Mouse (Mus musculus): Measurements from ENCODE around the gene Zfp28.

Gene Zfp28

DNA sequence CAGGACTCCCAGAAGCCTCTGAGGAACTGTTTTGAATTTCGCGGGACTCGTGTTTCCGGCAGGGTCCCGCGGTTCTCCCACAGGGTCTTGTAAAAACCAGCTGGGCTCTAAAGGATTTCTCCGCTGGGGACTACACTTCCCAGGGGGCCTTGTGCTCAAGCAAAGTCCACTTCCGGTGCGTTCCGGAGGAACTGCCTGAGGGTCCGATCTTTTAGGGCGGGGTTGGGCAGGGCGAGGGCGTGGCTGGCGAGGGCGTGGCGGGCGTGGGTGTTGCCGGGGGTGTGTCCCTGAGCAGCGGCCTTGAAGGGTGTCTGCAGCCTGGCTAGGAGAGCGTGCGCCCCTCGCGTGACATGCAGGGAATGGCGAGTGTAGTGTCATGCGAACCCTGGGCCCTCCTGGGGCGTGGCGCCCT is at the start of gene Zfp28:
Zfp28 (plus strand) TSS at position 252 of the 412 bp plus-strand sequence.
- no peak for TF ChIP-seq GATA4 (IDR thresholded peaks at IDR 0.05; ENCODE audit: insufficient replicate concordance, low read length)

DNA sequence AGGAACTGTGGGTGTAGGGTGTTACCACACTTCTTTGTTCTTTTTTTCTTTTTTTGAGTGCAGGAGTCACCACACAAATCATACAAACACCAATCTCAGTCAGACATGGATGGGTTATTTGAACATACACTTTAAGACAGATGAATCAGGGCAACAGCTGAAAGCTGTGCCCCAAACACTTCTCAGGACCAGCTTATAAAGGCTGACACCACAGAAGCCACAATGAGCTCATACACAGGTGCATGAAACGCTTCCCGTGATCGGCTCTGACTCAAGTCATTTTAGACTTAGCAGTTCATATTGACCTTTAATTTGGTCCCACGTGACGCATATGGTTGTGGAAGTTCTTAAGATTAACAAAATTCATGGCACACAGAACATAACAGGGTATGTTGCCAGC is 43.2 kb upstream of the Zfp28 start:
- no peak for TF ChIP-seq GATA4 (IDR thresholded peaks at IDR 0.05; ENCODE audit: insufficient replicate concordance, low read length)

DNA sequence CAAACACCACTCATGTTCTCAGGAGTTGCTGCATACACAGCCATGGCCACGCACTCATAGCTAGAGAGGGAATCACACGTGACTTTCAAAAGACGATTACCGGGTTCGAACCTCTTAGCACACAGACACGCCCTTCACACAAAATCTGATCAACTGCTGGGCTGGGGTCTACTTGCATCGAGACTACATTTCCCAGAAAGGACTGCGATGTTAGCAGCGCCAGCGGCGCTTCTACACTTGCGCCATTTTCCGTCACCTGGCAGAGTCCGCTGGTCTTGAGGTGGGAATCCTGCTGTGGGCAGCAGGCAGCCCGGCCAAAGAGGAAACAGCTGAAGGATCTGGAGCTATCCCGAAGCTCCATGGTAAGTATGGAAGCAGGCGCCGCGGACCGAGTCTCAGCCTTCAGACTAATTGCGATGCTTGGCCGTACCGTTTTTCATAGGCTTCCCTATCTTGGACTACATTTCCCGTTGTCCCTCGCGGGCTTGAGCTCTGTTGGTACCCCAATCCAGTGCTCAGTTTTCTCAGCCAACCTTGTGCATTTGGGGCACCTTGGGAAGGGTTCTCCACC is 39.5 kb upstream of the Zfp28 start, which contains the start of gene Gm3854:
Gm3854 (plus strand) TSS at position 259 of the 571 bp plus-strand sequence.
- no peak for TF ChIP-seq GATA4 (IDR thresholded peaks at IDR 0.05; ENCODE audit: insufficient replicate concordance, low read length)

DNA sequence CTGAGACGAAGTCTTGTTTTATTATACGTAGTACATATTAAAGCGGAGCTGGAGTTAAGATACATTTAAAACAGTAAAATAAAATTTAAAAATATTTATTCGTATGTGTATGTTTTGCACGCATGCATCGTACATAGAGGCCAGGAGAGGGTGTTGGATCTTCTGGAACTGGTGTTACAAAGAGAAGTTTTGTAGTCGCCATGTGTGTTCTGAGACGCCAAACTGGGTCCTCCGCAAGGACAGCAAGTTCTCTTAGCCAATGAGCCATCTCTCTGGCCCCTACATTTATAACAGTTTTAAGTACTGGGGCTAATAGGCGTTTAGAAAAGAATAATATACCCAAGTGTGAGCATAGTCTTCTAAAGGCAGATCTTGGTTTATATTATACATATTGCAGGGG is 39.0 kb upstream of the Zfp28 start:
- no peak for TF ChIP-seq GATA4 (IDR thresholded peaks at IDR 0.05; ENCODE audit: insufficient replicate concordance, low read length)

GRCm38 (mm10) chr7:6358121-6358520 is 25.0 kb upstream of the Zfp28 start:
- no peak for TF ChIP-seq GATA4 (IDR thresholded peaks at IDR 0.05; ENCODE audit: insufficient replicate concordance, low read length)

DNA sequence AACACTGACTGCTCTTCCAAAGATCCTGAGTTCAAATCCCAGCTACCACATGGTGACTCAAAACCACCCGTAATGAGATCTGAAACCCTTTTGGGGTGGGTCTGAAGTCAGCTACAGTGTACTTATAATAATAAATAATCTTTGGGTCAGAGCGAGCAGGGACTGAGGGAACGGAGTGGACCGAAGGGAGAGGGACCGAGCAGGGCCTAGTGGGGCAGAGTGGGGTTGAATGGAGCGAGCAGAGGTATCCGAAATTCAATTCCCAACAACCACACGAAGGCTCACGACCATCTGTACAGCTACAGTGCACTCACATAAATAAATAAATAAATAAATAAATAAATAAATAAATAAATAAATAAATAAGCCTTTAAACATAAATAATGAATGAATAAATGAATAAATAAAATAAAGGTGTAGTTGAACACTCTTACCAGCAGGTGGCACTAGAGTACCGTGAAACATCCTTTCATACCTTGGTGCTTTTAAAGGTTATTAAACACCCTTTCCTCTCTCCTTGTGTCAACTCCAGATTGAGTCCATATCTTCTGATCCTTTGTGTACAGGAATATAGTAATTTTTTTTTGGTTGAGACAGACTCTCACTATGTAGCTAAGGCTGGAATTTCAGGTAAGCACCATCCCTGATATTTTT is 24.0 kb upstream of the Zfp28 start:
- TF ChIP-seq GATA4 (IDR thresholded peaks at IDR 0.05; ENCODE audit: insufficient replicate concordance, low read length) = no peak

GRCm38 (mm10) chr7:6360477-6361060 is 22.5 kb upstream of the Zfp28 start:
- TF ChIP-seq GATA4 (IDR thresholded peaks at IDR 0.05; ENCODE audit: insufficient replicate concordance, low read length) = no peak

DNA sequence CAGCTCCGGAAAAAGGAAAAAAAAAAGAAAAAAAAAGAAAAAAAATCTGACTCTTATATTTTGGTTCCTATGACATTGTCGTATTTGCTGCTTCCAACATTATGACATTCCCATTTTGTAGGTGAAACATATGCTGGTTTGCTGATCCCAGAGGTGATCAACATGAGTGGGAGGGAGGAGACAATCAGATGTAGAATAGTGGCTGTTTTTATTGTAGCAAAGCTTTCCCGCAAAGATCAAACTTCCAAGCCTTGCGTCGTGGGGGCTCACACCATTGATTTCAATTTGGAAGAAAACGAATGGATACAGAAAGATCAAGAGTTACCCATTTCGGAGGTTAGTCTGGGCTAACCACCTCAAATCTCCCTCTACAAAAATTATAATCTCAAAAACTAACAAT is 21.3 kb upstream of the Zfp28 start:
- TF ChIP-seq GATA4 (IDR thresholded peaks at IDR 0.05; ENCODE audit: insufficient replicate concordance, low read length) = no peak

DNA sequence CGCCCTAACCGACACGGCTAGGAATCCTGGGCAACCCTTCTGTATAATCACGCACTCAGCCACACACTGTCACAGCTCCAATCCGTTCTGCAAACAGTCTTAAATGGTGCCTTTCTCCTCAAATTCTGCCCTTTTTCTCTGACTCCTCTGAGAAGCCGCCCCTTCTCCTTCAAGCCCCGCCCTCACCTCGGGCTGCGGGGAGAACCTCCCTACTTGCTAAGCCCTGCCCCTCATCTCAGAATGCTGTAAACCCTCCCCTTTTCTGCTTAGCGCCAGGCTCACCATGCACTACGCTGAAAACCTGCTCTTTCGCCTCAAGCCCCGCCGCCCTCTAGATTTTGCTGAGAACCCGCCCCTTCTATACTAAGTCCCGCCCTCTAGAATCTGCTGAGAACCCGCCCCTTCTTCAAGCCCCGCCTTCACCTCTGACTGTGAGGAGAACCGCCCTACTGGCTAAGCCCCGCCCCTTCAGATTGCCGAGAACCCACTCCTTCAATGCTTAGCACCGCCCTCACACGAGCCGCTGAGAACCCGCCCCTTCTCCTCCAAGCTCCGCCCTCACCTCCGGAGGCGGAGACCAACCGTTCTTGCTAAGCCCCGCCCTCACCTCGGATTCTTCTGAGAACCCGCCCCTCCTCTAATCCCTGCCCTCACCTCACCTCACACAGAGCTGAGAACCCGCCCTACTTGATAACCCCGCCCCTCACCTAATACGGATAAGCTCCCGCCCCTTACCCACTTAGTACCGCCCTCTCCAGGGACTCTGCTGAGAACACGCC is 20.6 kb upstream of the Zfp28 start:
- no peak for TF ChIP-seq GATA4 (IDR thresholded peaks at IDR 0.05; ENCODE audit: insufficient replicate concordance, low read length)

GRCm38 (mm10) chr7:6363047-6363488 is 20.0 kb upstream of the Zfp28 start, which contains the start of gene Zfp78:
Gene Zfp78, plus strand, starts transcription at chr7:6363280.
- peak; percentile 40; the same call in 1 of the 2 replicates for TF ChIP-seq GATA4 (IDR thresholded peaks at IDR 0.05; ENCODE audit: insufficient replicate concordance, low read length)

- TF ChIP-seq GATA4 (IDR thresholded peaks at IDR 0.05; ENCODE audit: insufficient replicate concordance, low read length) = no peak
These were observed 18.3 kb upstream of the Zfp28 start for GRCm38 (mm10) chr7:6364761-6365160.

DNA sequence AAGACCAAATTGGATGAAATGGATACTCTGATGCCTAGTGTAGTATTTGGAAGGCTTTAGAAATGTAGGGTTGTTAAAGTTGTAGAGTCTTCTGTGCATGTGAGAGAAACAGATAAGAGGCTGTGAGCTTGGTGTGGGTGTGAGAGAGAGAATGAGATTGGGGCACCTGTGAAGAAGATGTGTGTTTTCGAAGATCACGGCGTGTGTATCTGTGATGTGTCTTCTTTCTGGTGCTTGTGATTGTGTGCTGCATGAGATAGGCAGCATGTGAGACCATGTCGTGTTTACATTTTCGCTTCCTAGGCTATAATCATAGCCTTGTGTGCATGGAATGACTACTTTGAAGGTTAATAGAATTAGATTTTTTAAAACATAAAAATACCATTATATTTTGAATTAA is 15.9 kb upstream of the Zfp28 start:
- no peak for TF ChIP-seq GATA4 (IDR thresholded peaks at IDR 0.05; ENCODE audit: insufficient replicate concordance, low read length)

GRCm38 (mm10) chr7:6369460-6369859 is 13.6 kb upstream of the Zfp28 start:
- TF ChIP-seq GATA4 (IDR thresholded peaks at IDR 0.05; ENCODE audit: insufficient replicate concordance, low read length) = no peak

DNA sequence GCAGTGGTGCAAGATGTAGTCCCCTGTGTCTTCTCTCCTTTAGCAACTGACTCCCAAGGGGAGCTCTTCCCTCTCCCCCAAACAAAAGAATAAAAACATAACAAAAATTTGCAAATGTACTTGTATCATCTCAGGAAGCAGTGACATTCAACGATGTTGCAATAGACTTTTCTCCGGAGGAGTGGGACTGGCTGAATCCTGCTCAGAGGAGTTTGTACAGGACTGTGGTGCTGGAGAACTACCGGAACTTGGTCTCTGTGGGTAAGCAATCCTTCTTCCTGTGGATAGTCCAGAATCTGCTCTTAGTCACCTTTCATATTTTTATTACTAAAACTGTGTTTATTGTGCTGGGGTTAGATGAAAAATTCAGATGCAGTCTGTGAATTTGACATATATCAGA is 10.1 kb upstream of the Zfp28 start:
- TF ChIP-seq GATA4 (IDR thresholded peaks at IDR 0.05; ENCODE audit: insufficient replicate concordance, low read length) = no peak

GRCm38 (mm10) chr7:6378441-6378840 is 4.7 kb upstream of the Zfp28 start:
- TF ChIP-seq GATA4 (IDR thresholded peaks at IDR 0.05; ENCODE audit: insufficient replicate concordance, low read length) = no peak

DNA sequence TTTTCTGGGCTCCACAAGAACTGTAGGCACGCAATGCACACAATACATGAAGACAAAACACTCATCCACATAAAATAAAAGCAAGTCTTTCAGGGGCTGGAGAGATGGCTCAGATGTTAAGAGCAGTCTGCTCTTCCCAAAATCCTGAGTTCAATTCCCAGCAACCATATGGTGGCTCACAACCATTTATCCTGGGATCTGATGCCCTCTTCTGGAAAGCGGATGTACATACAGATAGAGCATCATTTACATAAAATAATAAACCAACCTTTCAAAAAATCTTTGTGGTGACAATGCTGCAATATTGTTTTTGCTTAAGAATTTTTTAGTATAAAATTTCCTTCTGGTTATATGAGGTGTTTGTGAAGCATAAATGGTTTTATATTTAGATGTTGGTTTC is 1.7 kb upstream of the Zfp28 start:
- TF ChIP-seq GATA4 (IDR thresholded peaks at IDR 0.05; ENCODE audit: insufficient replicate concordance, low read length) = no peak
